Mouse (Mus musculus) heart, embryonic 12.5 days (tissue): ENCODE results near the gene Msi2. TPM values are rescaled to one million over a fixed set of nuclear protein-coding genes. Genes with fewer than 3 reads are reported as not detected.
A peak's percentile ranks its signal among the peaks of the same experiment; 100 is the strongest.

Experiments
- ATAC-seq: fragments of 200-750 bp; cut with Nextera tagmentation; 2 replicates; pipeline ENCODE4 v1.8.0; 2017; ENCODE audit warnings: moderate TSS enrichment, moderate library complexity; ENCODE audit not compliant: insufficient number of reproducible peaks, low FRiP score
- H3K27ac ChIP-seq: fragments of 300-500 bp; sonication (generic); 2 replicates; pipeline ENCODE4 v1.5.1; 2016; ENCODE audit warnings: mild to moderate bottlenecking, moderate library complexity; ENCODE audit not compliant: poor library complexity, severe bottlenecking
- H3K27me3 ChIP-seq: fragments of 300-500 bp; sonication (generic); replicated peaks from 2 replicates; pipeline ENCODE4 v1.6.1; 2016; ENCODE audit warnings: mild to moderate bottlenecking, moderate library complexity
- H3K36me3 ChIP-seq: fragments of 300-500 bp; sonication (generic); 2 replicates; pipeline ENCODE4 v1.6.1; 2016; ENCODE audit warnings: mild to moderate bottlenecking, moderate library complexity
- H3K4me1 ChIP-seq: fragments of 300-500 bp; sonication (generic); replicated peaks from 2 replicates; pipeline ENCODE4 v1.6.1; 2016; ENCODE audit warnings: mild to moderate bottlenecking
- H3K4me2 ChIP-seq: fragments of 300-500 bp; sonication (generic); 2 replicates; pipeline ENCODE4 v1.6.1; 2016; ENCODE audit warnings: mild to moderate bottlenecking, moderate library complexity
- H3K4me3 ChIP-seq: fragments of 300-500 bp; sonication (generic); 2 replicates; pipeline ENCODE4 v1.5.1; 2016; ENCODE audit warnings: mild to moderate bottlenecking
- H3K9ac ChIP-seq: fragments of 300-500 bp; sonication (generic); 2 replicates; pipeline ENCODE4 v1.6.1; 2016; ENCODE audit warnings: mild to moderate bottlenecking, moderate library complexity
- H3K9me3 ChIP-seq: fragments of 300-500 bp; sonication (generic); replicated peaks from 2 replicates; pipeline ENCODE4 v1.6.1; 2016; ENCODE audit warnings: mild to moderate bottlenecking, moderate library complexity
- WGBS: fragments of 180-500 bp; shearing (Covaris S2); methylation state at CpG from one replicate; pipeline ENCODE4 v1.1.7; 2016; 5-methylcytosine and 5-hydroxymethylcytosine counted together
- polyA plus RNA-seq: library from polyadenylated mRNA; unstranded; fragments of >200 nt; fragmentation: Nextera tagmentation; extraction: Ambion mirVana; gene quantifications from 2 replicates; pipeline ENCODE4 v1.2.1, GENCODE M21; 2016

The Msi2 gene
- polyA plus RNA-seq, 1 experiment from 2014 or later = 20.5 TPM

DNA sequence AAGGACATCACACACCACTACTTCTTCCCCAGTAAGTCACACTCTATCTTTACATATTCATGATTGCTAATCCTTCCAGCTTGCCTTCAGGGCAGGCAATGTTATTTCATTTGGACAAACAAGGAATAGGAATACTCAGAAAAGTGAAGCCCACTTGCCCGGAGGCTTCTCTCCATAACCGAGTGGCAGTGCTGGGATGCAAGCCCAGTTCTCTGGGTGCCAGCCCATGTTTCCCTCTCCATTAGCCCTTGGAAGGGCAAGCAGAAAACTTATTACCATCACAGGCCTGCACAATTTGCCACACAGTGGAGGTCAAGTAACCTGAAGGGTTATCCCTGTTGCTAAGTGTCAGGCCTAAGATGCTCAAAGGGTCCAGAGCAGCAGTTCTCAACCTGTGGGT, 281.7 kb downstream of the Msi2 start:
- no peaks in the 10 kb centered on the region for H3K36me3 ChIP-seq
- H3K4me2 ChIP-seq = no peak overlapping the region
- 78% methylated on average over 2 of the region's 2 CpGs for WGBS
- H3K9me3 ChIP-seq = no peaks in the 10 kb centered on the region
- no peak overlapping the region for H3K4me3 ChIP-seq
- no peak overlapping the region for H3K27ac ChIP-seq
- H3K4me1 ChIP-seq = peaks cover 57% of the 10 kb centered on the region
- no peak for ATAC-seq
- H3K27me3 ChIP-seq = no peaks in the 10 kb centered on the region
- no peak overlapping the region for H3K9ac ChIP-seq

DNA sequence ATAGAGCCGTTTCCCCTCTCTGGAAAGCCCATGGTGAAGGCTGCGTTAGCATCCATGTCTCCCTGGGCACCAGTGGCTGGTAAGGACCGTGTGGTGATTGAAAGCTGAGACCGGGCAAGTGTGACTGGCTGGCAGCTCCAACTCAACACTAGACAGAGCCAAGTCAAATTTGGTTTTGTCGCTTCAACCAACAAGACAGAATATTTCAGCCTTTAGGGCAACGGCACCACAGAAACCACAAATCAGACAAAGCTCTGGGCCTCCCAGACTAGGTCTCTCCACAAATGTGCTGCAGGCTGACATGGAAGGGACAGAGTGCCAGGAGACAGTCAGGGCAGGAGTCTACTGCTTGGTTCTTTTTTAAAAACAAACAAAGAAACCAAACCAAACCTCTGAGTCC, 282.8 kb downstream of the Msi2 start:
- H3K4me1 ChIP-seq = peaks cover 51% of the 10 kb centered on the region
- no peak overlapping the region for H3K27ac ChIP-seq
- no peaks in the 10 kb centered on the region for H3K9me3 ChIP-seq
- H3K36me3 ChIP-seq = no peaks in the 10 kb centered on the region
- H3K4me2 ChIP-seq = no peak overlapping the region
- no peak for ATAC-seq
- H3K4me3 ChIP-seq = no peak overlapping the region
- WGBS = 84% methylated on average over 6 of the region's 6 CpGs
- H3K9ac ChIP-seq = no peak overlapping the region
- no peaks in the 10 kb centered on the region for H3K27me3 ChIP-seq

DNA sequence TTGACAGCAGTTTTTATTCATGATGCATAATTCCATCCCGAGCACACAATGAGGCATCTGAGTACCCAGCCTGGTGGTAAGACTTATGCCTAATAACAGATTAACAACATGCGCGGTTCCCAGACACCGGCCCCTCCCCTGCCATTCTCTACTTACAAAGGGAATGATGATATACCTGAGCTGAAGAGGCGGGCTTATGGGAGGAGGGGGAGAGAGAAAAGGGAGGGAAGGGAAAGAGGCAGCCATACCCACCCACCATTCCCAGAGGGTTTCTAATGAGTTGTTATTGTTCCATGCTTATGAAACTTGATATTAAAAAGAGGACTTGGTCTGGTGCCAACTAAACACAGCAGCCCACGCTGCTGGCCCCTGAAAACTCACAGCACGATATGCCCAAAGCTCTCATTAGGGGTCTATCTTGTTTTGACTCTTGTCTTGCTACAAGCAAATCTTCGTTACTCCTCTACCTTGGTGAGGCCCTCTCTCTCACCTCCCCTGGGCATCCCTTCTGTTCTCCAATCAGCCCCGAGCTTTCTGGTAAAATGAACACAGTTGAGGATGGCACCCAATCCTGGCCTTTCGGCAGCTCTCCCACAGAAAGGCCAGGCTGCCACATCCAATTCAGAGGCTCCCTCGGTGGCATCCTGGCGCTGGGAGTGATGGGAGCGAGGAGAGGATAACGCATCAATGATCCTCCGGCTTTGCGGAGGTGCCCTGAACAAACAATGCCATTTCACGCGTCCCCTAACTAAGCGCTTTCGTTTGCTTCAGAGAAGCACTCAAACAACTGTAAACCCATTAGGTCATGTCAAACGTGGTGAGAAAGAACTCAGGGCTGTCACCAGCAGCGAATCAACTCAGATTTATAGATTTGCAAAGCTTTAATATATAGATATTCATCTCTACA, 286.7 kb downstream of the Msi2 start:
- Histone ChIP-seq H3K4me3 (no peak overlapping the region), H3K9me3 (no peaks in the 10 kb centered on the region; the same call in 1 of the 2 replicates), H3K4me2 (no peak overlapping the region), H3K27me3 (no peaks in the 10 kb centered on the region), H3K9ac (no peak overlapping the region), H3K27ac (no peak overlapping the region), H3K36me3 (no peaks in the 10 kb centered on the region), H3K4me1 (peaks cover 32% of the 10 kb centered on the region)
- ATAC-seq = no peak
- 83% methylated on average over 22 of the region's 22 CpGs for WGBS

DNA sequence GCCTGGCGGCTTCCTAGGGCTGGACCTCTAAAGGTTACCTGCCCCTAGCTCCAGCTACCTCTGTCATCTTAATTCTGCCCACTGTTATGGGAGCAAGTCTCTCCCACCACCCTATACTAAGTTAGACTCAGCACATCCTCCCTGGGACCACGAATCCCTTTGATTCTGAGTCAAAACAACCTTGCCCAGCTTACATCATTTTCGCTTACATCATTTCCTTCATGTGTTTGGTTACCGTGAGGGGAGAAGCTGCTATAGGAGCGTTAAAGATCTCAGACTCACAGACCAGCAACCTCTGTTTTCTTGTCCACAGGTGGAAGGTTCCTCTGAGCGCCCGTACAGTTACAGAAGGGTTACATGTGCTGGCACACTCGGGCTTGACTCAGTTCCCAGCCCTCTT, 288.0 kb downstream of the Msi2 start:
- H3K27ac ChIP-seq = no peak overlapping the region
- no peaks in the 10 kb centered on the region for H3K27me3 ChIP-seq
- H3K4me2 ChIP-seq = no peak overlapping the region
- ATAC-seq = no peak
- no peaks in the 10 kb centered on the region; the same call in 1 of the 2 replicates for H3K9me3 ChIP-seq
- WGBS = 84% methylated on average over 8 of the region's 8 CpGs
- H3K4me1 ChIP-seq = peaks cover 33% of the 10 kb centered on the region
- no peak overlapping the region for H3K4me3 ChIP-seq
- no peaks in the 10 kb centered on the region for H3K36me3 ChIP-seq
- H3K9ac ChIP-seq = no peak overlapping the region

DNA sequence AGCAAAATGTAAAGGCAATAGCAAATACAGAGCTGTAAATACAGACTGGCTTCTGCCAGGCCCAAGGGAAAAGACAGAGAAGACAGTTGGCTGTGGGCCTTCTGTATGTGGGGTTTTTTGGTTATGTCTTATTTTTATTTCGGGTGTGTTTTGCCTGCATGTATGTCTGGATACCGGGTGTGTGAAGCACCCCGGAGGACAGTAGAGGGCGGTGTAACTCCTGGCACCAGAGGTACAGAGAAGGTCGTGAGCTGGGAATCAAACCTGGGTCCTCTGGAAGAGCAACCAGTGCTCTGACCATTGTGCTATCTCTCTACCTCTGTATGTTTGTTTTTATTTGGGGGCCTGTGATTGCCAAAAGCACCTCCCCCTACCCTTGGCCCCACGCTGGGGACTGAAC, 288.6 kb downstream of the Msi2 start:
- H3K27ac ChIP-seq = no peak overlapping the region
- no peak for ATAC-seq
- H3K36me3 ChIP-seq = no peaks in the 10 kb centered on the region
- no peak overlapping the region for H3K9ac ChIP-seq
- H3K4me3 ChIP-seq = no peak overlapping the region
- H3K4me1 ChIP-seq = peaks cover 38% of the 10 kb centered on the region
- WGBS = 94% methylated on average over 6 of the region's 6 CpGs
- H3K9me3 ChIP-seq = no peaks in the 10 kb centered on the region; the same call in 1 of the 2 replicates
- no peak overlapping the region for H3K4me2 ChIP-seq
- no peaks in the 10 kb centered on the region for H3K27me3 ChIP-seq

DNA sequence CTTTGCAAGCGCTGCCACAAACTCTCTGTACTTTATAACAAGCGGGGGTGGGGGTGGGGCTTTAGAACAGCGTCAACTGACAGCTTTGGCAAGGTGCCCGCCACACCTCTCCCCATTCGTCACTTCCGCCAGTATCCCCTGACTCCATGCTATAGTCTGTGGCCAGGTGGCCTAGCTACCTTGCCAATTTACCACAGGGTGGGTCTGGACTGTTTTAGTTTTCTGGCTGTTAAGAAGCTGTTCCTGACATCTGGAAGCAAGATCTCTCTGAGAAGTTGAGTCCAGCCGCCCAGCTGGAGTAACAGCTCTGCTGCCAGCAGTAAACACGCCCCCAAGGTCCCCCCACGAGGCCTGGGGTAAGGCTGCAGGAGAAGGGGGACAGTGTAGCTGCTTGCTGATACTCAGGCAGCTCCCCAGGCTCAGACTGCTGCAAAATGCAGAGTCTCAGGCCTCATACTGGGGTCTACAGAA, 292.6 kb downstream of the Msi2 start:
- Histone ChIP-seq H3K27ac (peak overlapping the region; percentile 71), H3K4me3 (no peak overlapping the region), H3K9me3 (no peaks in the 10 kb centered on the region; the same call in 1 of the 2 replicates), H3K9ac (no peak overlapping the region), H3K4me2 (peak overlapping the region; percentile 10), H3K36me3 (no peaks in the 10 kb centered on the region), H3K4me1 (peaks cover 62% of the 10 kb centered on the region), H3K27me3 (no peaks in the 10 kb centered on the region)
- 0 out of 2 replicates have a peak, but pooled peaks have one; percentile 46 for ATAC-seq
- WGBS = 31% methylated on average over 9 of the region's 9 CpGs

DNA sequence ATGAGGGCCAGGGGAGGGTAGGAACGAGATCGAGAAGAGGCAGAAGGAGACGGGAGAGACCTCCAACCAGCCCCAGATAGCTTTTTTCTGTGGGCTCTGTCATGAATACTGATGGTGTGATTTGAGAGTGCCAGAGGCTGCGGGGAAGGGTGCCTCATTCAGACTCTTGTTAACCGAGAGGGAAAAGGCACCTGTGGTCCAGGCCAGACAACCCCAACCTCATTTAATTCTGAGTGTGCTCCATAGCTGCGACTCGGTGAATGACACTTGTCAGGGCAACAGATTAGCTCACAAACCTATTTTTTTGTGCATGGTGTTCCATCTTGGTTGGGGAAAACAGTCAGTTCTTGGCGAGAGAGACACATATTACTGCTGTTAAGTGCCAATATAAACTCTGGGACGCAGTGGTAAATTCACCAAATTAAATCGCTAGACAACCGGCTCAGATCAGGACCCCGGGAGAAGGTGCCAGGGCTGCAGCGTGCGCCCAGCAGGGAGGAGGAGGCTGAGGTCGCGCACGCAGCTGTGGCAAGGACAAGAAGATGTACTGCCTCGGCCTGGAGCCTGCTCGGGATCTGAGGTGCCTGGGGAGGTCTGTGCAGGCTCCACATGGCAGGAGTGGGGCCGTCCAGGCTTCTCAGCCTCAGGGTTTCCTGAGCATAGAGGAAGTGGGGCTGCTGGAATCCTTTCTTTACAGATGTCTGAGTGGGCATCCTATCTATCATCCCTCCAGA, 294.1 kb downstream of the Msi2 start:
- Histone ChIP-seq H3K4me1 (peaks cover 75% of the 10 kb centered on the region), H3K27ac (peak overlapping the region; percentile 36; the same call in 1 of the 2 replicates), H3K9me3 (no peaks in the 10 kb centered on the region), H3K27me3 (no peaks in the 10 kb centered on the region), H3K4me3 (no peak overlapping the region), H3K9ac (no peak overlapping the region), H3K4me2 (no peak overlapping the region), H3K36me3 (no peaks in the 10 kb centered on the region)
- 69% methylated on average over 20 of the region's 20 CpGs for WGBS
- no peak for ATAC-seq

DNA sequence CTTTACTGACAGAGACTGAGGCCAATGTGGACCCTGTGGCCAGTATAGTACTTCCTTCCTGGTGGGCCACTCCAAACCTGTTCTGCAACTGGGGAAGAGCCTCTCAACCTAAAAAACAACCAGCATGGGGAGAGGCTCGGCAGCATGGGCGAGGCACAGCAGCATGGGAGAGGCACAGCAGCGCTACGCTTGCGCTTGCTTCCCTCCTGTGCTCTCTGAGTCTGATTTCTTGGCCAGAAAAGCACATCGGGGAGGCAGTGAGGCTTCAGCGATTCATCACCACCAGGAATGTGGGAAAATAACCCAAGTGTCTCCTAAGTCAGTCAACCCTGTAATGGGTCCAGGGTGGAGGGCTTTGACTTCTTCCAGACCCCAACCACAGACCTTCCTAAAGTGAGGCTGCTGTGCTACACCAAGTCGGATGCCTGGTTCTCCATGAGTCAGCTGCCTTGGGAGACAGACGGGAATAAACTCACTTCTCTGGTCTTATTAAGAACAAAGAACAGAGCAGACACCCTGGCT, 297.2 kb downstream of the Msi2 start:
- WGBS = 64% methylated on average over 9 of the region's 9 CpGs
- Histone ChIP-seq H3K27ac (peak overlapping the region; percentile 22), H3K27me3 (no peaks in the 10 kb centered on the region)

DNA sequence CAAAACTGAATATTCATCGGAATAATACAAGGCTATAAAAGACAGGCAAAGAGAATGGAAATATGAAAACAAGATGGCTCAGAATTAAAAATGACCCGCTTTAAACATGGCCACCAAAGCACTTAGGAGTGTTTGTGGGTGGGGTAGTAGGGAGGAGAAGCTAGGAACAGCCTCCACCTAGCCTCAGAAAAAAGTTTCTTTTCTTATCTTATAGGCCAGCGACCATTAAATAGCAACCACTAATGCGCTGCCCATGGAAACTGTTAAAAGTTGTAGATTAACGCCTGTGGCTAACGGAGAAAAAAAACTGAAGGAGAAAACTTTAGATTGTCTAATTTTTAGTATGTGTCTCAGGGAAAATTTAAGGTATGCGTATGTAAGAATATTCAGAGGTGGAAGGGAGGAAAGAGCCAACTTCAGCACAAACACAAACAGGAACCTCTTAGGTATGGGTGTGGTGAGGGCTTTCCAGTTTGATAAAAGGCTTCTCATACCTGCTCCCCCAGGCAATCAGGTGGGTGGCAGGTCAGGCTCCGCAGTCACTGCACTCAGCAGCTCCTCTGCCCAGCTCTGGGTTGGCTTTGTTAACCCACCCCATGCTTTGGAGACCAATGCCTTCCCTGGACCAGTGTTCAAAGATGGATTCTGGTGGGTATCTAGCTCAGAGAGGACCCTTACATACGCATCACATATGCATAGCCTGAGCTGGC, 298.5 kb downstream of the Msi2 start:
- peaks cover 83% of the 10 kb centered on the region for H3K4me1 ChIP-seq
- H3K4me3 ChIP-seq = no peak overlapping the region
- no peak overlapping the region for H3K9ac ChIP-seq

More for the DNA sequence above, 297.2 kb downstream of the Msi2 start:
- no peak overlapping the region for H3K4me3 ChIP-seq
- H3K36me3 ChIP-seq = peaks cover 7% of the 10 kb centered on the region
- H3K4me1 ChIP-seq = peaks cover 83% of the 10 kb centered on the region
- no peak overlapping the region for H3K9ac ChIP-seq
- H3K9me3 ChIP-seq = no peaks in the 10 kb centered on the region
- H3K4me2 ChIP-seq = no peak overlapping the region
- ATAC-seq = no peak

DNA sequence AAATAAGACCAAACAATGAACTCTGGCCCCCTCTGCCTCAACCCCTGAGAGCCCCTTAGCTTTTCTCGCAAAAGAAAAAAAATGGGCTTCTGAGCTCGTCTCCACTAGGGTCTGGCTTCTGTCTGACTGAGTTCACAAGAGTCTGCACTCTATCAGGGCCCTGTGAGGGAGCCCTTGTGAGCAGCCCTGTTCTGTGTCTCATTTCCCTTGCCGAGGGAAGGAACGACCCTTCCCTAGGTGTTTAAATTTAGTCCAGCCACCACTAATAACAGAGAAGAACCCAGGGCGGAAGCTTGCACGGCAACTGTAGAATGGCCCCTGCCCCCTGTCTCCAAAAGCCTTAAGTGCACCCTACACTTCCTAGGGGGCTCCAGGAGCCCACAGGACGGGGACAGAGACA, 299.2 kb downstream of the Msi2 start:
- Histone ChIP-seq H3K4me3 (no peak overlapping the region), H3K9me3 (no peaks in the 10 kb centered on the region), H3K4me1 (peaks cover 83% of the 10 kb centered on the region), H3K27ac (peak overlapping the region; percentile 96), H3K36me3 (peaks cover 7% of the 10 kb centered on the region), H3K9ac (peak overlapping the region; percentile 47; the same call in 1 of the 2 replicates), H3K4me2 (peak overlapping the region; percentile 52), H3K27me3 (no peaks in the 10 kb centered on the region)
- WGBS = 19% methylated on average over 7 of the region's 7 CpGs
- no peak for ATAC-seq

More for the DNA sequence above, 298.5 kb downstream of the Msi2 start:
- ATAC-seq = no peak
- 55% methylated on average over 9 of the region's 9 CpGs for WGBS
- Histone ChIP-seq H3K36me3 (peaks cover 7% of the 10 kb centered on the region), H3K9me3 (no peaks in the 10 kb centered on the region), H3K27me3 (no peaks in the 10 kb centered on the region), H3K4me2 (no peak overlapping the region), H3K27ac (peak overlapping the region; percentile 96)
